Mouse (Mus musculus) CD4-positive helper T cell, adult 2 months (primary cell): ENCODE data around the gene Xab2.
A peak's percentile ranks its signal among the peaks of the same experiment; 100 is the strongest.

Experiments used
- DNase-seq: peaks from one replicate; pipeline ENCODE4 v3.0.0-alpha.2; 2012; ENCODE audit warnings: low read depth, missing footprints, low spot score

Xab2 gene

GRCm38 (mm10) chr8:3621199-3621970 is at the start of gene Xab2, which contains the start of gene Pet100:
Gene Xab2, minus strand, starts transcription at chr8:3621316.
Gene Pet100, plus strand, starts transcription at chr8:3621548.
- DNase-seq, result peak; percentile 99

GRCm38 (mm10) chr8:3670388-3670787 is 49.3 kb upstream of the Xab2 start:
- peak; percentile 34 for DNase-seq

- DNase-seq, result no peak
Observed at GRCm38 (mm10) chr8:3665507-3665906, 44.4 kb upstream of the Xab2 start, which contains the start of gene Mcemp1. Gene Mcemp1, plus strand, starts transcription at chr8:3665754.

- no peak for DNase-seq
Observed at GRCm38 (mm10) chr8:3664405-3664804, 43.3 kb upstream of the Xab2 start.

- no peak for DNase-seq
Observed at GRCm38 (mm10) chr8:3660889-3661288, 39.8 kb upstream of the Xab2 start.

GRCm38 (mm10) chr8:3656725-3657381 is 35.7 kb upstream of the Xab2 start:
- DNase-seq, result no peak

- no peak for DNase-seq
Observed at GRCm38 (mm10) chr8:3655526-3655925, 34.4 kb upstream of the Xab2 start, which contains the start of gene Retn. Gene Retn, plus strand, starts transcription at chr8:3655770.

GRCm38 (mm10) chr8:3654726-3655508 is 33.8 kb upstream of the Xab2 start:
- DNase-seq, result no peak

GRCm38 (mm10) chr8:3652845-3653244 is 31.7 kb upstream of the Xab2 start:
- no peak for DNase-seq

GRCm38 (mm10) chr8:3648990-3649389 is 27.9 kb upstream of the Xab2 start:
- no peak for DNase-seq

GRCm38 (mm10) chr8:3648268-3648667 is 27.2 kb upstream of the Xab2 start:
- no peak for DNase-seq

- no peak for DNase-seq
Observed at GRCm38 (mm10) chr8:3647561-3647960, 26.4 kb upstream of the Xab2 start.

GRCm38 (mm10) chr8:3646824-3647531 is 25.9 kb upstream of the Xab2 start:
- no peak for DNase-seq

GRCm38 (mm10) chr8:3645804-3646203 is 24.7 kb upstream of the Xab2 start:
- peak; percentile 65 for DNase-seq

- peak; percentile 27 for DNase-seq
Observed at GRCm38 (mm10) chr8:3631478-3631875, 10.4 kb upstream of the Xab2 start.

GRCm38 (mm10) chr8:3630647-3631477 is 9.7 kb upstream of the Xab2 start, which contains the start of gene Stxbp2:
Gene Stxbp2, plus strand, starts transcription at chr8:3630955.
- DNase-seq, result peak; percentile 91

- peak; percentile 66 for DNase-seq
Observed at GRCm38 (mm10) chr8:3628014-3628413, 6.9 kb upstream of the Xab2 start.

GRCm38 (mm10) chr8:3626971-3627370 is 5.9 kb upstream of the Xab2 start:
- no peak for DNase-seq

GRCm38 (mm10) chr8:3625445-3625844 is 4.3 kb upstream of the Xab2 start, which contains the start of gene Pcp2:
Gene Pcp2, minus strand, starts transcription at chr8:3625545.
- DNase-seq, result no peak

GRCm38 (mm10) chr8:3622119-3622518 is 1.0 kb upstream of the Xab2 start:
- DNase-seq, result no peak
